Mouse (Mus musculus) liver, embryonic 12.5 days (tissue): ENCODE results near the gene Plscr4. TPM values are rescaled to one million over a fixed set of nuclear protein-coding genes. Genes with fewer than 3 reads are reported as not detected.

Experiments
- ATAC-seq: fragments of 200-750 bp; cut with Nextera tagmentation; 2 replicates; pipeline ENCODE4 v1.8.0; 2017; ENCODE audit warnings: moderate number of reproducible peaks, mild to moderate bottlenecking, moderate library complexity
- H3K27ac ChIP-seq: fragments of 300-500 bp; sonication (generic); 2 replicates; pipeline ENCODE4 v1.5.1; 2016; ENCODE audit warnings: mild to moderate bottlenecking
- H3K27me3 ChIP-seq: fragments of 300-500 bp; sonication (generic); replicated peaks from 2 replicates; pipeline ENCODE4 v1.6.1; 2016; ENCODE audit warnings: mild to moderate bottlenecking, moderate library complexity
- H3K36me3 ChIP-seq: fragments of 300-500 bp; sonication (generic); 2 replicates; pipeline ENCODE4 v1.6.1; 2016; ENCODE audit warnings: mild to moderate bottlenecking, moderate library complexity
- H3K4me1 ChIP-seq: fragments of 300-500 bp; sonication (generic); 2 replicates; pipeline ENCODE4 v1.6.1; 2016
- H3K4me2 ChIP-seq: fragments of 300-500 bp; sonication (generic); 2 replicates; pipeline ENCODE4 v1.6.1; 2016; ENCODE audit warnings: mild to moderate bottlenecking, moderate library complexity
- H3K4me3 ChIP-seq: fragments of 300-500 bp; sonication (generic); 2 replicates; pipeline ENCODE4 v1.5.1; 2016; ENCODE audit warnings: mild to moderate bottlenecking, moderate library complexity
- H3K9ac ChIP-seq: fragments of 300-500 bp; sonication (generic); 2 replicates; pipeline ENCODE4 v1.6.1; 2016; ENCODE audit warnings: mild to moderate bottlenecking, moderate library complexity
- H3K9me3 ChIP-seq: fragments of 300-500 bp; sonication (generic); replicated peaks from 2 replicates; pipeline ENCODE4 v1.6.1; 2016; ENCODE audit warnings: mild to moderate bottlenecking, moderate library complexity
- WGBS: fragments of 180-500 bp; shearing (Covaris S2); methylation state at CpG from one replicate; pipeline ENCODE4 v1.1.7; 2016; ENCODE audit not compliant: insufficient replicate concordance; 5-methylcytosine and 5-hydroxymethylcytosine counted together
- polyA plus RNA-seq: library from polyadenylated mRNA; unstranded; fragments of >200 nt; fragmentation: Nextera tagmentation; extraction: Ambion mirVana; gene quantifications from 2 replicates; pipeline ENCODE4 v1.2.1, GENCODE M21; 2016

Plscr4 gene
- 0.36 and 0.41 TPM in 2 replicates for polyA plus RNA-seq

DNA sequence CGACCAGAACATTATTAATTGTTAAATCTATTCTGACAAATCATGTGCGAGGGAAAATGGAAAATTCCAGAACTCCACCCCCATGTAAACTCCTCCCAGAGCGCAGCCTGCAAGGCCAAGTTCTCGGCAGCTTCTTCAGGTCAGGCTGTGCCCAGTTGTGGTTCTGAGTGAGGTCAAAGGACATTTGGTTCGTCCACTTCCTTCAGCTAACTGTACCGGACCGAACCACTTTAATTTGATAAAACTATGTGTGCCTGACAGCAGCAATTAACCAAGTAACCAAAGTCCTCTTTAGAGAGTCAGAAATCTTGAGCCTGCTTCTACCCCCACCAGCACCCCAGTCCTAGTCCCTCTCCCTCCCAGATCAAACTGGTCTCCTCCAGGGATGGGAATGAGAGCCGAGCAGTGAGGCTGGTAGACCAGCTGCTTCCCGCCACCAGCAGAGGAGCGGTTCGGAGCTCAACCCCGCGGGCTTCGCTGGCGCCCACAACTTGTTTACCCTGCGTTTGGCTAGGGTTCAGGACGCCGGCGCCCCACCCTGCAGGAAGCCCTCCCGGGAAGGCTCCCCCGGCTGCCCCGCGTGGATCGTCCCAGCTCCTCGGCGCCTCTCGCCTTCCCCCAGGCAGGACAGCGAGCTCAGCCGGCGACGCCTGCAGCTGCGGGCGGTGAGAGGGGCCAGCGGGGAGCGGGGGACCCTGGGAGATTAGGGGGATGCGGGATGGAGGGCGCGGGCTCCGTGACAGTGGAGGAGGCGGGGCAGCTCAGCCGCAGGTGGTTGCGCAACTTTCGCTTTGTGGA is at the start of gene Plscr4:
Plscr4 (plus strand) TSS at position 113 of the 798 bp plus-strand sequence.
- Histone ChIP-seq H3K9me3 (no peaks in the 10 kb centered on the region), H3K36me3 (no peaks in the 10 kb centered on the region), H3K9ac (peak within 1 kb of the TSS; percentile 65), H3K4me1 (0 out of 2 replicates have a peak, but pooled peaks cover 8% of the 10 kb centered on the region), H3K4me2 (peak within 1 kb of the TSS; percentile 90), H3K27ac (no peak within 1 kb of the TSS), H3K4me3 (peak within 1 kb of the TSS; percentile 65), H3K27me3 (no peaks in the 10 kb centered on the region)
- 13% methylated on average over 31 of the region's 43 CpGs for WGBS
- ATAC-seq = peak; percentile 63

DNA sequence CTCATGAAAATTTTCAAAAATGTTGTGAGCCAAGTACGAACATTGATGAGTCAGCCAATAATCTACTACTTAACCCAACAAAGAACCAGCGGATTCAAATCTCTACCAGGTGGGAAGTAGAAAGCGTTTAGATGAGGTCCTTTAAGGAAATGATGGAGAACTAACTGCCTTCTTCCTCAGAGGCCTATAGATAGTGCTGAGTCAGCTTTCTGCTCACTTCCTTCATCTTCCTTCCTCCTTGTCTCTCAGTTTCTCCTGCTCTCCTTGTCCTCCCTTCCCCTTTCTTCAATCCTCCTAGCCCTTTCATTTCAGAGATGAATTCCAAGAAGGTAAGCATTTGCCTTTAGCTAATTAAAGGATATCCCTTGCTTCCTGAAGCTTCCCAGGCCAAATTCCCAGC is 46.9 kb upstream of the Plscr4 start:
- H3K4me2 ChIP-seq = no peak overlapping the region
- H3K9me3 ChIP-seq = no peaks in the 10 kb centered on the region
- H3K4me3 ChIP-seq = no peak overlapping the region
- H3K27ac ChIP-seq = no peak overlapping the region
- 60% methylated on average over 3 of the region's 3 CpGs for WGBS
- no peaks in the 10 kb centered on the region for H3K36me3 ChIP-seq
- no peak overlapping the region for H3K9ac ChIP-seq
- H3K4me1 ChIP-seq = no peaks in the 10 kb centered on the region
- ATAC-seq = no peak
- no peaks in the 10 kb centered on the region for H3K27me3 ChIP-seq

DNA sequence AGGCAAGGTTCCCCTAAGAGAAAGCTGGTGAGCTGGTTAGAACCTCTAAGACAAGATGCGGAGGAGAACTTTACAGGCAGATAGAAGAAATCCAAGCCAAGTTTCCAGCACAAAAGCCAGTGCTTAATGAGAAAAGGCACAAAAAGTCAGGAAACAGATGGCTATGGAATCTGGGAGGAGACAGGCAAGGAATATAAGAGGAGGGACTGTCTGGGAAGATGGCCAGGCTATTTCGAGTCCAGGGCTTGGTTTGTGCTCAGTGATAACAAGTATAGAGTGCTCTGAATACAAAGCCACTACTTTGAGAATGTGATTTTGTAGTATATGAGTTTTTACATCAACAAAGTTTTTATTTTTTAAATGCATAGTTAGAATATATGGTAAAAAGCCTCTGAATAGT is 45.1 kb upstream of the Plscr4 start:
- Histone ChIP-seq H3K9ac (no peak overlapping the region), H3K4me2 (no peak overlapping the region), H3K4me3 (no peak overlapping the region), H3K27ac (no peak overlapping the region), H3K4me1 (no peaks in the 10 kb centered on the region), H3K9me3 (no peaks in the 10 kb centered on the region), H3K36me3 (no peaks in the 10 kb centered on the region), H3K27me3 (no peaks in the 10 kb centered on the region)
- no peak for ATAC-seq
- 67% methylated on average over 2 of the region's 2 CpGs for WGBS

DNA sequence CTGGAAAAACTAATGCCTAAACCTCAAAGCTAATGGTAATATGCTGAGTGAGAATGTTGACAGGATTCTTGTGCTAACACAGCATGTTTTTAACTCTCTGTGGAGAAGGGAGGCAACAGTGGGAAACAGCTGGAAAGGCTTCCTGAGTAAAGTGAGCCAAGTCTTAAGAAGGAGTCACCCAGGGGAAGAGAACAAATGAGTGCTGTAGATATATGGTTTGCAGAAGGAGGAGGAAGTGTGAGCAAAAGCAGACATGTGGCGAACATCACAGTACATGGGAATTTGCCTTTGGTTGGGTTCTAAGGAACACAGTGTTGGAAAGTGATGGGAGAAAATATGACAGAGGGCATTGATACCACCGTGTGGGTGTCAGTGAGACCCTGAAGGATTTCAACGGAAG is 43.5 kb upstream of the Plscr4 start:
- no peaks in the 10 kb centered on the region for H3K36me3 ChIP-seq
- no peak overlapping the region for H3K9ac ChIP-seq
- no peaks in the 10 kb centered on the region for H3K4me1 ChIP-seq
- H3K9me3 ChIP-seq = no peaks in the 10 kb centered on the region
- ATAC-seq = no peak
- no peaks in the 10 kb centered on the region for H3K27me3 ChIP-seq
- H3K4me3 ChIP-seq = no peak overlapping the region
- no peak overlapping the region for H3K27ac ChIP-seq
- no peak overlapping the region for H3K4me2 ChIP-seq
- WGBS = 64% methylated on average over 3 of the region's 3 CpGs

DNA sequence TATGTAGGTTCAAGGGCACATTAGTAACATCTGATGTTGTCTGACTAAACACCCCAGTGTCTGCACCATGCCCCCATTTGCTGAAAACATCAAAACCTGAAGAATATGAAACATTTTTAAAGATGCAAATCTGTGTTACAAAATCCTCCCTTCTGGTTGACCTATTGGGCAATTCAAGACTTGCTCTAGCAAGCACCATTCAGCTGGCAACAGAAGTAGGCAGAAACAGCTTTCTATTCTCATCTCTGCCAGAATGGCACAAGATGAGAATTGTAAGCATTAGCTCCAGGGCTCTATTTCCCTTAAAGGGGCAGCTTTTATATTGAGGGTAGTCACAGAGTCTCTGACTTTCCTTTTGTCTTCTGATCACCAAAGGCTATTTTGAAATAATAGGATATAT is 19.4 kb upstream of the Plscr4 start:
- no peaks in the 10 kb centered on the region for H3K4me1 ChIP-seq
- H3K4me2 ChIP-seq = no peak overlapping the region
- no peak overlapping the region for H3K4me3 ChIP-seq
- H3K9ac ChIP-seq = no peak overlapping the region
- no peaks in the 10 kb centered on the region for H3K27me3 ChIP-seq
- no peaks in the 10 kb centered on the region for H3K9me3 ChIP-seq
- ATAC-seq = no peak
- no peaks in the 10 kb centered on the region for H3K36me3 ChIP-seq
- no peak overlapping the region for H3K27ac ChIP-seq

DNA sequence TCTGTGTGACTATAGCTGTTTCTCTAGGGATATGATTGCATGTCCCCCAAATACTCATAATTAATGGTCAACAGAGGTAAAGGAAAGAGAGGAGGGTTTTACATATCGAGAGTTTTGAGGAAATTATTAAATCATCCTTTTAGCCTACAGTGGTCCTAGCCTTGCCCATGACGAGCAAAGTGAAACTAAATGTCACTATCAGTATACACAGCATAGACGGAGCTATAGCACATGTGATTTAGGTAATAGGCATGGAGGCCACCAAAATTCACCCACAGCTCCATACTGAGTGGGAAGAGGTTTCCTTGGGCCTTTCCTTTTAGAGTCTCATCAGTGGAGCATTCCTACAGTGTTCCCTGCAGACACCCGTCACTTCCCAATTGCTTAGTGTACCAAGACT is 15.7 kb upstream of the Plscr4 start:
- H3K4me2 ChIP-seq = no peak overlapping the region
- whole genome bisulfite sequencing = 55% methylated on average over 4 of the region's 4 CpGs
- ATAC-seq = no peak

DNA sequence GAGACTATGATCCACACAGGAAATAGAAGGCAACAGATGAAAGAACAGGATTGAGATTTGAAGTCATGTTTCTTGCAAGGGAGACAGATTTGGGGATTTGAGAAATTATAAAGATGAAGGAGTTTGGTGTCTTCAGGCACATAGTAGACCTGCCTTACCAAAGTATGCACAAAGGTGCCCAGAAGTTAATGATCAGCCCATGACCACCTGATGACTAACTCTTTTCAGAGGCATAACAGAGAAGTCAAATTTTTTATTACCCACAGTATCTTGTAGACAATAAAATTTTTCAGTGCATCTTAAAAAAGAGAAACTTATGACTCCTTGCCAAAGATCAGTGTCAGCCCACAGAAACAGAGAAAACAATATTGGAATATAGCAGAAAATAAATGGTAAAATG is 12.6 kb upstream of the Plscr4 start:
- Histone ChIP-seq H3K9ac (no peak overlapping the region), H3K4me2 (no peak overlapping the region), H3K4me3 (no peak overlapping the region), H3K27ac (no peak overlapping the region), H3K27me3 (no peaks in the 10 kb centered on the region), H3K4me1 (no peaks in the 10 kb centered on the region), H3K36me3 (no peaks in the 10 kb centered on the region), H3K9me3 (no peaks in the 10 kb centered on the region)
- ATAC-seq = no peak

More for the DNA sequence above, 15.7 kb upstream of the Plscr4 start:
- no peaks in the 10 kb centered on the region for H3K9me3 ChIP-seq
- no peaks in the 10 kb centered on the region for H3K27me3 ChIP-seq
- H3K4me3 ChIP-seq = no peak overlapping the region
- no peak overlapping the region for H3K27ac ChIP-seq
- H3K36me3 ChIP-seq = no peaks in the 10 kb centered on the region
- H3K4me1 ChIP-seq = no peaks in the 10 kb centered on the region
- H3K9ac ChIP-seq = no peak overlapping the region

DNA sequence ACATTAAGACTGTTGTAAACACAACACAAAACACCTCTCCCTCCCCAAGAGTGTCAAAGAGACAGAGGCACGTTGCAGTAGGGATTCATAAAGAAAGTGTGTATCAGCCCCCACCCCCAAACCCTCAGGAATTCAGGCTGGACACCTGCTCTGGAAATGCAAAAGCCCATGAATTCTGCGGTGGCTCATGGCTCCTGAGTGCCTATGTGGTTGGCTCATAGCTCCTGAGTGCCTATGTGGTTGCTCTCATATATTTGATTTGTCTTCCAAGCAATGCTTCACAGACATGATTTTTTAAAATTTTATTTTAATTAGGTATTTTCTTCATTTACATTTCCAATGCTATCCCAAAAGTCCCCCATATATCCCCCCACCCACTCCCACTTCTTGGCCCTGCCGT is 568 bp upstream of the Plscr4 start:
- WGBS = 76% methylated on average over 3 of the region's 3 CpGs
- ATAC-seq = no peak
- Histone ChIP-seq H3K9ac (no peak overlapping the region), H3K27me3 (no peaks in the 10 kb centered on the region), H3K4me1 (0 out of 2 replicates have a peak, but pooled peaks cover 8% of the 10 kb centered on the region), H3K27ac (no peak overlapping the region), H3K36me3 (no peaks in the 10 kb centered on the region), H3K4me3 (no peak overlapping the region), H3K9me3 (no peaks in the 10 kb centered on the region), H3K4me2 (no peak overlapping the region)

DNA sequence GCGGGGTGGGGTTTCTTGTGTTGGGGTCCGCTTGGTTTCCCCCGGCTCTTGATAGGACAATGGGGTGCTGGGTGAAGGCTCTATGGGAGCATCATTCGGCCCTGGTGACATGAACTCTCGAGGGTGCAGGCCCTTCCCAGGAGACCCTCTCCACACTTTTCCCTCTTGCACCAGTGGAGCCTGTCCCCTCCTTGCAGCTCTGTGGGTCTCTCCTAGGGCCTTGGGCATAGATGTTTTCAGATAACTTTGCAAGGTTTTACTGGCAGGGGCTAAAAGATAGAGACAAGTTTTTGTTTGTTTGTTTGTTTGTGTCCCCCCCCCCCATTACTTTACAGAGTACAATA is 858 bp downstream of the Plscr4 start:
- no peaks in the 10 kb centered on the region for H3K9me3 ChIP-seq
- H3K4me2 ChIP-seq = peak overlapping the region; percentile 90
- H3K9ac ChIP-seq = peak overlapping the region; percentile 65
- no peak overlapping the region for H3K27ac ChIP-seq
- 3% methylated on average over 4 of the region's 5 CpGs for WGBS
- no peaks in the 10 kb centered on the region for H3K27me3 ChIP-seq
- ATAC-seq = 0 out of 2 replicates have a peak, but pooled peaks have one; percentile 37
- H3K4me1 ChIP-seq = 0 out of 2 replicates have a peak, but pooled peaks cover 8% of the 10 kb centered on the region
- peak overlapping the region; percentile 65 for H3K4me3 ChIP-seq
- H3K36me3 ChIP-seq = no peaks in the 10 kb centered on the region

DNA sequence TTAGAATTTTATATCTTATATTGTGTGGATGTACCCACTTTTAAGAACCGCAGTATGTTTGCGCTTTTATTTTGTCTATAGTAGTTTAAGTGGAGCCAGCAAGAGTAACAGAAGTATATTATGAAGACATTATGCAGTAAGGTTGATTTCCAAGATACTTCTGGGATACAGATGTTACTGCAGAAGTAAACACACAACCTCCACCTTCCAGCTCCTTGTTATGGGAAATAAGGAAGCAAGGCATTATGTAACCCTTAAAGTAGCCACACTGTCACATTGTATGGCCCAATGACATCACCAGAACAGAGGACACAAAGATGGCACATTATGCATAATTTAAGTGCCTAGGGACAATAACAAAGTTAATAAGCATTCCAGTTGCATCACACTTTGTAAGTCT is 1.2 kb downstream of the Plscr4 start:
- H3K4me3 ChIP-seq = peak overlapping the region; percentile 65; the same call in 1 of the 2 replicates
- H3K4me2 ChIP-seq = peak overlapping the region; percentile 90
- no peak overlapping the region for H3K27ac ChIP-seq
- no peaks in the 10 kb centered on the region for H3K36me3 ChIP-seq
- H3K9me3 ChIP-seq = no peaks in the 10 kb centered on the region
- H3K27me3 ChIP-seq = no peaks in the 10 kb centered on the region
- WGBS = 74% methylated on average over 2 of the region's 2 CpGs
- no peak overlapping the region for H3K9ac ChIP-seq
- 0 out of 2 replicates have a peak, but pooled peaks cover 8% of the 10 kb centered on the region for H3K4me1 ChIP-seq
- no peak for ATAC-seq

DNA sequence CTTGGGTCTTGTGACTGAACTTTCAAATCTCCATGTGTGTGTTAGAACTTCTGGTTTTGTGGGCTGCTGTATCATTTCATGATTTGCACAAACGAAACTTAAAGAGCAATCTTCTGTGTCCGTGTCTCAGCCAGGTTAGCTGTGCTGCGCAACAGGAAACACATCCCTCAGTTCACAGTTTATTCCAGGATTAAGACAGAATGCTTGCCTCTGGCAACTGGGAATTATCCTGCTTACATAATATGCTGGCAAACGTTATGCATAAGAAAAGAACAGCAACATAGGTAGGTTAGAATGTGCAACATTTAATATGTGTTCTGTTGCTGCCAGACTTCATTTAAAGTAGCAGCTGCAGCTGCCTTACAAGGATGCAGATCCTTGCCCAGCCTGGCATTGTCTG is 10.6 kb downstream of the Plscr4 start:
- H3K4me3 ChIP-seq = no peak overlapping the region
- no peaks in the 10 kb centered on the region for H3K27me3 ChIP-seq
- H3K27ac ChIP-seq = no peak overlapping the region
- H3K9me3 ChIP-seq = no peaks in the 10 kb centered on the region
- H3K4me1 ChIP-seq = no peaks in the 10 kb centered on the region
- no peak overlapping the region for H3K4me2 ChIP-seq
- 58% methylated on average over 4 of the region's 4 CpGs for WGBS
- H3K36me3 ChIP-seq = no peaks in the 10 kb centered on the region
- no peak overlapping the region for H3K9ac ChIP-seq
- ATAC-seq = no peak

DNA sequence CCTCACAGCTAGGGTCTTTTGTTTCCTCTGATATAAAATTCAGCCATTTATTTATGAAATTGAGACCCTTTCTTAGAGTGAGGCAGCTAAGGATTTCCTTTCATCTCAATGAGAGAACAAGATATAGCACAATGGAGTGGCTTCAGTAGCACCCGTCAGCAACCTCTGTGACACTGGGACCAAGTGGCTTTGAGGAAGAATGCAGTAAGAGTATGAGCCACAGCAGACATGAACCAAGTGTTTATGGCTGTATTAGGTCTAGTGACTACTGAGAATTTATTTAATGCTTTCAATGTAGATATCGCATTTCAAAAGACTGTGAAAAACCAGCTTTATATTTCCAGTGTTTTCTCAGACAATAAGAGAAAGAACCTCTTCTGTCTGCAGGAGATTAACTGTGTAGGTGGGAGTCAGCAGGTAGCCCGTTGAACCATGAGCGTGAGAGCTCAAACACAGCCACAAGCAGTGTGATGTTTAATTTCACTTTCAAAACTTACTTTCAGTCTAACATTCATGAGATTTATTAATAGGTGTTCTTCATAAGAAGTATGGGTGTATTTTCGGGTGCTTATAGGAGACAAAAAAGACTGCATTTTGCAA is 15.2 kb downstream of the Plscr4 start:
- ATAC-seq = no peak
- H3K36me3 ChIP-seq = no peaks in the 10 kb centered on the region
- H3K27me3 ChIP-seq = no peaks in the 10 kb centered on the region
- no peak overlapping the region for H3K9ac ChIP-seq
- H3K27ac ChIP-seq = no peak overlapping the region
- no peak overlapping the region for H3K4me2 ChIP-seq
- no peaks in the 10 kb centered on the region for H3K4me1 ChIP-seq
- H3K9me3 ChIP-seq = no peaks in the 10 kb centered on the region
- 76% methylated on average over 5 of the region's 5 CpGs for WGBS
- H3K4me3 ChIP-seq = no peak overlapping the region
